Mouse (Mus musculus) layer of hippocampus, postnatal 10 days (tissue): Measurements from ENCODE around the gene Dhdh. TPM values are rescaled to one million over a fixed set of nuclear protein-coding genes. Genes with fewer than 3 reads are reported as not detected.
"Not testable (repeated sequence)": the region's sequence is repeated elsewhere in the genome, so short reads cannot be mapped to it uniquely, and the experiment has no call there.

ENCODE experiments used
- DNase-seq, 2 experiments: peaks; one replicate each; pipeline ENCODE4 v3.0.0; 2021; ENCODE audit warnings: low spot score in 2 of 2
- long read RNA-seq: library from polyadenylated mRNA; stranded (forward); transcript quantifications from one replicate; pipeline ENCODE4 v2.0.0, GENCODE M21; 2023
- total RNA-seq, 2 experiments: library from RNA; stranded (reverse); gene quantifications; 2 replicates each; pipeline ENCODE4 v1.2.3; 2021

The Dhdh gene
- 1 to 10 TPM; 2.0 to 2.6 TPM for total RNA-seq
- long read RNA-seq, partial matches to known transcripts, result 1 of 1 reads
- long read RNA-seq, other reads (novel, unspliced or antisense), result 0 of 1 reads

GRCm38 (mm10) chr7:45488293-45489204 is at the start of gene Dhdh:
TSS of gene Dhdh (minus strand) at chr7:45488805.
- peak; percentile 46 to 56 for DNase-seq

GRCm38 (mm10) chr7:45537602-45538001 is 49.0 kb upstream of the Dhdh start:
- no peak for DNase-seq

GRCm38 (mm10) chr7:45535676-45536075 is 47.1 kb upstream of the Dhdh start:
- DNase-seq, result no peak

- DNase-seq, result no peak
Observed at GRCm38 (mm10) chr7:45530643-45531042, 42.0 kb upstream of the Dhdh start.

GRCm38 (mm10) chr7:45529461-45529860 is 40.9 kb upstream of the Dhdh start:
- DNase-seq, result no peak

- DNase-seq, result not testable (repeated sequence)
Observed at GRCm38 (mm10) chr7:45527169-45527568, 38.6 kb upstream of the Dhdh start.

GRCm38 (mm10) chr7:45526474-45527120 is 38.0 kb upstream of the Dhdh start:
- no peak for DNase-seq

GRCm38 (mm10) chr7:45525809-45526473 is 37.3 kb upstream of the Dhdh start, which contains the start of the genes Ppp1r15a and Plekha4:
TSS of gene Ppp1r15a (minus strand) at chr7:45526268.
TSS of gene Plekha4 (plus strand) at chr7:45526330.
- DNase-seq, result peak; percentile 97 to 98

GRCm38 (mm10) chr7:45524841-45525621 is 36.4 kb upstream of the Dhdh start:
- no peak for DNase-seq

- DNase-seq, result no peak
Observed at GRCm38 (mm10) chr7:45523678-45524170, 35.1 kb upstream of the Dhdh start.

- no peak for DNase-seq
Observed at GRCm38 (mm10) chr7:45522957-45523676, 34.5 kb upstream of the Dhdh start.

GRCm38 (mm10) chr7:45522194-45522752 is 33.7 kb upstream of the Dhdh start:
- no peak for DNase-seq

- peak; percentile 82 to 88 for DNase-seq
Observed at GRCm38 (mm10) chr7:45521728-45522184, 33.2 kb upstream of the Dhdh start.

GRCm38 (mm10) chr7:45520605-45521004 is 32.0 kb upstream of the Dhdh start:
- DNase-seq, result no peak

GRCm38 (mm10) chr7:45519345-45520120 is 30.9 kb upstream of the Dhdh start:
- no peak for DNase-seq

GRCm38 (mm10) chr7:45518618-45519017 is 30.0 kb upstream of the Dhdh start:
- DNase-seq, result no peak

GRCm38 (mm10) chr7:45516846-45517245 is 28.2 kb upstream of the Dhdh start:
- not testable (repeated sequence) for DNase-seq

GRCm38 (mm10) chr7:45515436-45515835 is 26.8 kb upstream of the Dhdh start:
- no peak for DNase-seq

- DNase-seq, result no peak
Observed at GRCm38 (mm10) chr7:45514411-45514810, 25.8 kb upstream of the Dhdh start.
